Mouse (Mus musculus): ENCODE results near the gene Gm10273.

DNA sequence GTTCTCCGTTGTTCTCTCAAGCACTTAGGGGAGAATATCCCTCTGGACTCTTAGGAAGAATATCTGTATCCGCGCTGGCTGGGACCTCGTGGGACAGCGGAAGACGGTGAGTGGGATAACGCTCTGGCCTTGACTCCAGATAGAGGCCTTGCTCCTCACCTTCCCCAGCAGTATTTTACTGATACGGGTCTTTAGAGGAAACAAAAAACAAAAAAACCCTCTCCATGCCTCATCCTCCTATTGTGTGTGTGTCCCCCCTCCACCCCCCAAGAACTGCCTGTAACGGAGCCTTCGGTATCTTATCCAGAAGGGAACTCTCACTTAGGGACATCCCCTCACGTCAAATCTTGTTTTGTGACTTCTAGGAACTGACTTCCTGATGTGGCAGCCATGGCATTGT is 46.3 kb downstream of the Gm10273 start, which contains the start of gene Oit3:
- TF ChIP-seq NRF1 (IDR thresholded peaks at IDR 0.05; ENCODE audit: low read depth, low read length) = no peak
- no peak for TF ChIP-seq CTCF (conservative IDR thresholded peaks at IDR 0.05 in 1 of 2, IDR thresholded peaks at IDR 0.05 in 1 of 2; ENCODE audit: low read depth in 2 of 2, low read length in 2 of 2)

Data from CH12.LX (cell line).